Mouse (Mus musculus) G1E (cell line): ENCODE measurements around the gene Mras.

Source experiments
- CTCF ChIP-seq: IDR thresholded peaks from 2 replicates; pipeline ENCODE4 v1.5.1; 2012; ENCODE audit warnings: low read depth, low read length, inconsistent platforms, mixed read lengths
- GATA1 ChIP-seq: IDR thresholded peaks from 2 replicates; pipeline ENCODE4 v1.6.1; 2012; ENCODE audit warnings: borderline replicate concordance, low read length, inconsistent platforms, mixed read lengths
- GATA2 ChIP-seq: IDR thresholded peaks from 2 replicates; pipeline ENCODE4 v1.6.1; 2012; ENCODE audit warnings: low read depth, low read length, inconsistent platforms, borderline replicate concordance
- POLR2AphosphoS5 ChIP-seq: IDR thresholded peaks from 2 replicates; pipeline ENCODE4 v1.6.1; 2012; ENCODE audit warnings: low read depth, low read length, inconsistent platforms; ENCODE audit not compliant: insufficient replicate concordance
- TAL1 ChIP-seq: conservative IDR thresholded peaks from 2 replicates; pipeline ENCODE4 v1.6.1; 2012; ENCODE audit warnings: low read depth, low read length, inconsistent platforms, mixed read lengths

DNA sequence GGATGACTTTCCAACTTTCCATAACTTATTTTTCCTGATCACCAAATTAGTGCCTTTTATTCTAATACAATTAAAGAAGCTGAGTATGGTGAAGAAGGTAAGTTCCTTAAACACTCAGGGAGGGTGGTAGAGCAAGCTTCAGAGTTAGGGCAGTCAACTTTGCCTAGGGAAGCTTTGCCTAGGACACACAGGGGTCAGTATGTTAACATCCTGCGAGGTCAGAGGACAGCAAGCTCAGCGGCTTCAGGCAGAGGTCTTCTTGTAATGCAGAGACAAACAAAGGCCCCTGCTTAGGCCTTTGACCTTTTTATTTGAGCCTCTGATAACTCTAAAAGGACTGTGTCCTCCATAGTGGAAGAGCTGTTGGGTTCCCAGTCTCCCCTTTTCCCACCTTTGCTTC lies 46.5 kb downstream of the Mras start:
- TF ChIP-seq CTCF, result no peak
- no peak for TF ChIP-seq GATA1
- no peak for TF ChIP-seq POLR2AphosphoS5
- TF ChIP-seq TAL1, result no peak
- no peak for TF ChIP-seq GATA2
